Comparison of ENCODE assay signal across 9 mouse cellular contexts in the genomic region with DNA sequence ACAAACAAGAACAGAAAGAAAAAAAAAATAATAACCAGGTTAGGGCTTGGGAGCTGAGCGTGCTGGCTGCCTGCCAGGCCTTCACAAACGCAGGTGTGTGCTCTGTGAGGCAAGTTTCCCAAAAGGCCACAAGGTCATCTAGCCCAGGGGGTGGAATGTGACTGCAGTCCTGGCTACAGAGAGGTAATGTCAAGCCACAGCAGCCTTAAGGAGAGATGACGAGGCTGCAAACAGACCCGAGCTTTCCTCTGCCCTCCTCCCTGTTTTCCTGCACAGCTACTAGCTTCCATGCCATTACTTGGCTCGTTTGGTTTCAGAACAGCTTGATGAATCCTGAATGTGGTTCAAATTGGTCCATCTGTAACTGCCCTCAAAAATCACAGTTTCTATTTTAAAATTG. TPM values are rescaled to one million over a fixed set of nuclear protein-coding genes. Genes with fewer than 3 reads are reported as not detected.
DNase-seq lines count a peak whose midpoint lies in the region; ATAC-seq lines count a peak whose summit lies in the region.
"Had no signal": no experiment of that assay in that cellular context is flagged by ENCODE, and none has a peak within 500 bp of the region (broad histone marks: within the 10 kb centered on the region; RNA-seq: fewer than 3 reads in every experiment).

No protein-coding gene starts in this region.

- H3K36me3 ChIP-seq in neural tube, embryonic 12.5 days, result peaks cover 5% of the 10 kb centered on the region

- H3K9me3 ChIP-seq in neural tube, embryonic 12.5 days, result no peaks in the 10 kb centered on the region

- DNase-seq in gastrocnemius, postnatal 10 days, result peak; percentile 13
- no peak for DNase-seq in gastrocnemius, postnatal 4 days (ENCODE audit: low spot score in 2 of 2)
- DNase-seq in neural tube, embryonic 10.5 days (ENCODE audit: extremely low spot score, low spot score), result no peak
- DNase-seq in kidney, postnatal 36 days, result peak; percentile 81 to 86
- peak; percentile 55 for DNase-seq in yolk sac, embryonic 10.5 days (ENCODE audit: low spot score)
- no peak for DNase-seq in urinary bladder, postnatal 10 days (ENCODE audit: low spot score)
- DNase-seq in frontal cortex, adult 2 months (ENCODE audit: extremely low spot score in 1 of 2, low spot score in 1 of 2), result no peak
- DNase-seq: adrenal gland, adult 8-10 months had no signal

- 0 out of 2 replicates have a peak overlapping the region, but pooled peaks have one; percentile 9 for H3K4me2 ChIP-seq in neural tube, embryonic 12.5 days (replicated peaks)

- no peak for ATAC-seq in neural tube, embryonic 12.5 days (ENCODE audit: low FRiP score, low read depth)

- no peak overlapping the region for H3K9ac ChIP-seq in neural tube, embryonic 12.5 days

- 68% methylated on average over 5 of the region's 5 CpGs for WGBS in neural tube, embryonic 12.5 days

- no peaks in the 10 kb centered on the region for H3K27me3 ChIP-seq in neural tube, embryonic 12.5 days (replicated peaks)

- no peak overlapping the region for H3K4me3 ChIP-seq in neural tube, embryonic 12.5 days

- H3K27ac ChIP-seq in neural tube, embryonic 12.5 days, result no peak overlapping the region

- peaks cover 35% of the 10 kb centered on the region for H3K4me1 ChIP-seq in neural tube, embryonic 12.5 days

RNA-seq across cellular contexts. Expression of gene App, which starts 4.7 kb away (rescaled TPM):
- 100 to 1,000 TPM; 188 to 221 TPM for total RNA-seq in gastrocnemius, postnatal 10 days (2021)
- 100 to 1,000 TPM; 259 to 283 TPM for total RNA-seq in gastrocnemius, postnatal 4 days (2021)
- 292 and 323 TPM in 2 replicates for polyA plus RNA-seq in neural tube, embryonic 12.5 days (2016; fragmentation: Nextera tagmentation; extraction: Ambion mirVana)
- polyA plus RNA-seq in frontal cortex, adult 2 months (2012; rRNA removed), result 922 and 929 TPM in 2 replicates

Comparison
In these comparisons a context has a peak if more than half of its experiments do, and no peak if none do; other contexts are left out.
1. DNase-seq: peak in gastrocnemius, postnatal 10 days (single experiment), kidney, postnatal 36 days (2 of 2) and yolk sac, embryonic 10.5 days (single experiment); none in gastrocnemius, postnatal 4 days (0 of 2), neural tube, embryonic 10.5 days (single experiment), urinary bladder, postnatal 10 days (single experiment) and frontal cortex, adult 2 months (0 of 2).